Mouse (Mus musculus) urinary bladder, postnatal 36 days (tissue): ENCODE data around the gene AA467197.

Experiments used
- DNase-seq, 2 experiments: peaks; one replicate each; pipeline ENCODE4 v3.0.0; 2022; ENCODE audit warnings: low spot score in 2 of 2, mixed read lengths in 1 of 2

Gene AA467197

DNA sequence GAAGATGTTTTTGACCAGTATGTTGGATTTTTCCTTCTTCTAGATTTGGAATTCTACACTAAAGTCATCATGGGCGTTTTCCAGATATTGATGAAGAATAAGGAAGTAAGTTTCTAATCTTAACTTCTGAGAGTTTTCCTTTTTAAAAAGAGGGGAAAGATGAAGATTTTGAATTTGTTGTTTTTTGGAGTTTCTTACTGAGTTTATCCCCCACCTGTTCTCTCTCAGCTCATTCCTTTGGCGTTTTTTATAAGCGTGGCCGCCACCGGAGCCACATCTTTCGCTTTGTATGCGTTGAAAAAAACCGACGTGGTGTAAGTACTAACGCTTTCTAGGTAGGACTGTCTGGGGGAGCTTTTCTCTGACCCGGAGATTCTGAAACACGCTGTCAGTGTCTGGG lies 1.2 kb downstream of the AA467197 start:
- DNase-seq: no peak

DNA sequence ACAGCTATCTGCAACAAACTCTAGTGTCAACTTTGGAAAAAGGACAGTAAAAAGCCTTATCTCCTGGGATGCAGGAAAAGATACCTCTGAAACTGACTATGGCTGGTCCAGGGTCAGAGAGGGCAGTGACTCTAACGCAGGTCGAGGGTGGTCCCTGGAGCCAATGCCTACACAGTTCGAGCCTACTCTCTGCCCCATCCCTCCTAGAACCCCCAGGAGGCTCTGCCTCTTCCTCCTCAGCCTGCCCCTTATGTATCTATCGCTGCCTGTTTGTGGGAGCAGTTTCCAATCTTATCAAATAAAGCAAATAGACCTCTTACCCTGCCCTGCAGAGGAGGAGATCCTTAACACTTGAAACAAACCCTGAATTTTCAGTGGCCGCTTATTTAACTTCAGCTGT lies 1.9 kb downstream of the AA467197 start:
- no peak for DNase-seq

DNA sequence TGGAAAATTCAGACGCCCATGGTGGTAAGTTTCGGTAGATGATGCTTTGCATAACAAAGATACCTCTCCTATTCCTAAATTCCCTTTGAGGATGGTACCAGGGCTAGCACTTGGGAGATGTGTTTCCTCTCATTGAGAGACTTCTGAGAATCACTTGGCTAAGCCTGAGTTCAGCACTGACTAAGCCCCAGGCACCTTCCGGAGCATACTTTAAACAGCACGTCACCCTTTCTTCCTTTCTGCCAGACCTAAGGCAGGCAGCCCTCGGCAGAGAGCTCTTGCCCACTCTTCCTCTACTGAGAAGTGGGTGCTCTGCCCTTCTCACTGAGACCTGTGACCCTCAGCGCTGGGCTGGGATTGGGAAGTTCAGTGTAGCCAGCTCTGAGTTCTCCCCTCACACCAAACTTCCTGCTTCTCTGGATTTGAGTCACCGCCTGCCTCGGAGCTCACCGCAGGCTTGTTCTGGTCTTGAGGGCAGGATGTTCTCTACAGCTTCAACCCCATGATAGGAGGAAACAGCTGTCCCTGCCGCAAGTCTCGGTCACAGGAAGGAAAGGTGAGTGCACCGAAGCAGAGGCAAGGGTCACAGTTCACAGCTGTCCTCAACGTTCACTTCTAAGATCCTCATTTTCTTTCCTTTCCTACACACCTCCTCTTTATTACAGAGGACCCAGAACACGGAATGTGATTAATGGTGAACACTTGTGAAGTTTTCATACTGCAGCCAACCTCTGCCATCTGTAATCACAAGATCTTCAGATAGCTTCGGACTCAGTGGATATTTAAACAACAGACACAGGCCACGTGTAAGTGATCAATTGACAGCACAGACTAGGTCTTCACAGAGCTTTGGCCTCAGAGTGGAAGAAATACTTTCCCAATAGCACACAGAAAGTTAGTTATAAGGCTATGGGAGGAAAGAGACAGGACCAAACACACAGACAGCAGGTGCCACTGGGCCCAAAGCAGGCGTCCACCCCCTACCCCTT lies 15.6 kb downstream of the AA467197 start:
- peak in 1 of 2 experiments; percentile 9 for DNase-seq

DNA sequence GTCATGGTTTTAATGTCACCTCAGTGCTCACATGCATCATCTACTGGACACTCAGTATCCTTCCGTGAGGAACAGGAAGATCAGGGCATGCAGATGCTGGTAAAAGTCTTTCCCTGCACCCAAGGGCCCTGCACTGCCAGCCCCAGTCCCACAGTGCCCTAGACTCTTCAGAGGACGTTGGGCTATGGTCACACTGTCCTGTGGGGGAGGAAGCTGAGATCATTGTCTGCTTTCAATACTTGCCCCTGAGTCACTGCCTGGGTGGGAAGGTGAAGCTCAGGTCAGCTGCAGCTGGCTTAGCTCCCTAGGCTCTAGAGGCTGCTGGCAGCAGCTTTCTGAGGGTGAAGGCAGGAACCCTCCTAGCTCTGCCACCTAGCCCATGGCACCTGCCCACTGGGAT lies 19.3 kb downstream of the AA467197 start:
- no peak for DNase-seq

DNA sequence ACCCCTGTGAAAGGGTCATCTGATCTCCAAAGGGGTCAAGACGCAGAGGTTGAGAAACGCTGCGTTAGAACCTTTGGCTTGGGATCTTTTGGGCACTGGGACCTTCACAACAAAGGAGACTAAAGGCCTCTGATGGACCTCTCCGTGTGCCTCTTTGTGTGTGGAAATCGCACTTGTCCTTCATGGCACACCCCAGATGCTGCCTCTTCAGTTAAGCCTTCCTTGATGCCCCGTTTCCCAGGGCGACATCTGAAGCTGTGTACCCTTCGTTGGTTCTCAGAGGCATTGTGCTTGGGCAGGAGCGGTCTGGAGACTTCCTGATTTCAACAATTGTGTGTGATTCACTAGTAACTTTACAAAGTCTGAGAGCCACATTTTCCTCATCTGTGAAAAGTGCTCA lies 20.0 kb downstream of the AA467197 start:
- DNase-seq: no peak

DNA sequence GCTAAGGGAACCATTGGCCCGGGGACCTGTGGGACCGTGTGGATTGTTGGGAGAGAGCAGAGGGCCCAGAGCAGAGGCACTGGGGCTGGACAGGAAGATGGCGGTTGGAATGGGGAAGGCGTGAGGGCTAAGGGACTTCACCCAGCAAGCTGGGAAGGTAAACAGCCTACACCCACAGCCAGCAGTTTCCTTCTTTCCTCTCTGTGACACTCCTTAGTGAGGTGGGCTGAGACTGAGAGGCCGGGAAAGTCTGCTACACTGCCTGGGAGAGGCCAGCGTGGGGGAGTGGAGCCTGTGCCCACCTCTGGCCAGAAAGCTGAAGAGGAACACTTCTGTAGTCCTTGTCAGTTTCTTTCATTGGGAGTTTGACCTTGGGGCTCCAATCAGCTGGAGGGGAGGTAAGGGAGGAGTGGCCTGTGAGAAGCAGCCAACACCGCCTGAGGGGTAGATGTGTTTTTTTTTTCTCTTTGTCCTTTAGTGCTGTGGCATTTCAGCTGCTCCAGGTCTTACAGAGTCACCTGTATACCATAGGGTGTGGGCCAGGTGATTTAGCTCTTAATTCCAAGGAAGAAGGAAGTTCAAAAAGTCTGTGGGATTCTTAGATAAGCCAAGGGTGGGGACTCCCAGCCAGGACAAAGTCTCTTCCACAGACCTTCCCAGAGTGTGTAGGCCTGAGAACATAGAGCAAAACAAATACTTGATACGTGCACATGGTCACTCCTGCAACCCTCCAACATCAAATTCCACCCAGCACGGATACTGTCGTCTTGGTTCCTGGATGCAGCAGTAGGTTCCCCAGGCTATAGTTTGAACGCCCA lies 21.1 kb downstream of the AA467197 start:
- no peak for DNase-seq

DNA sequence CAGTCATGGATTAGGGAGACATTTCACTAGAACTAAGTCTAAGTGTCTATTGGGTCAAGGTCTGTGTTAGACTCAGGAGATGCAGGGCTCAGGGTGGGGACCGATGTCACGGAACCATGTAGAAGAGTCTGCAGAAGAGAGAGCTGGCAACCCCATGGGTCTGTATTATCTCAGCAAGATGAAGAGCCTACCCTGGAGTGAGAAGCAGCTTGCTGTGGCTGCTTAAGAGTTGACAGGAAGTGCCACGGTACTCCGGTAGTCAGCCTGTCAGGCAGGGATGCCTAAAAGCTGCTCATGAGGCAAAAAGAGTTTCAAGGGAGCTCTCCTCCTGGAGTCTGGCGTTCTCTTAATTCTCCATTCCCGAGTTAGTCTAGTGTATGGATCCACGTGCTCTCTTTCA lies 23.0 kb downstream of the AA467197 start:
- no peak for DNase-seq

DNA sequence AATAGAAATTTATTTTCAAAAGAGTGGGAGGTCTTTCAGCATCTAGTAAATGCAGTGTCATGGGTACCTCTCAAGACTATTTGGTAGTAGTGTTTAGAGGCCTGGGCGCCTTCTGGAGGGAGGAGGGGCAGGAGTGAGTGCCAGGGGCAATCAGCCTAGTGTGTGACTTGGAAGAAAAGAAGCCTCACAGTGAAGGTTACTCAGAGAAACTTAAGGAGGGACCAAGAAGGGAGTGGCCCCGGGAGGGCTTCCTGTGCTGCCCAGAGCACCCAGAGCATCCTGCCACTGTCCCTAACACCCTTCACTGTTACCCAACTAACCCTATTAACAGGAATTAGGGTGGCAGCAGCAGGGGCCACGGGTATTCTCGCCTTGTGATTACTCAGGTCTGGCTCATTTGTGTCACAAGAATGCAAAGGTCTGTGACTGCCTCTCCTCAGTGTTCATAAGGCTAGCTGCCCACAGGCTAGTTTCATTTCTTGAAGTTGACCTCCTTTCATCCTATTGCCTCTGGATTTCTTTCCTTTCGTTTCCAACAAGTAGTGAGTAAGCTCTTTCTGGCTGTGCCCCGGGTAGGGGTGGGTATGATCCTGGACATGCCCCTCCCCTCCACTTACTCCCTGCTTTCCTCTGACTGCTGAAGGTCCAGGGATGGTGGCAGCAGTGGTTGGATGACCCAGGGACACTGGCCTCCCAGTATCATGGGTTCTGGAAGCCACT lies 28.6 kb downstream of the AA467197 start:
- no peak for DNase-seq

DNA sequence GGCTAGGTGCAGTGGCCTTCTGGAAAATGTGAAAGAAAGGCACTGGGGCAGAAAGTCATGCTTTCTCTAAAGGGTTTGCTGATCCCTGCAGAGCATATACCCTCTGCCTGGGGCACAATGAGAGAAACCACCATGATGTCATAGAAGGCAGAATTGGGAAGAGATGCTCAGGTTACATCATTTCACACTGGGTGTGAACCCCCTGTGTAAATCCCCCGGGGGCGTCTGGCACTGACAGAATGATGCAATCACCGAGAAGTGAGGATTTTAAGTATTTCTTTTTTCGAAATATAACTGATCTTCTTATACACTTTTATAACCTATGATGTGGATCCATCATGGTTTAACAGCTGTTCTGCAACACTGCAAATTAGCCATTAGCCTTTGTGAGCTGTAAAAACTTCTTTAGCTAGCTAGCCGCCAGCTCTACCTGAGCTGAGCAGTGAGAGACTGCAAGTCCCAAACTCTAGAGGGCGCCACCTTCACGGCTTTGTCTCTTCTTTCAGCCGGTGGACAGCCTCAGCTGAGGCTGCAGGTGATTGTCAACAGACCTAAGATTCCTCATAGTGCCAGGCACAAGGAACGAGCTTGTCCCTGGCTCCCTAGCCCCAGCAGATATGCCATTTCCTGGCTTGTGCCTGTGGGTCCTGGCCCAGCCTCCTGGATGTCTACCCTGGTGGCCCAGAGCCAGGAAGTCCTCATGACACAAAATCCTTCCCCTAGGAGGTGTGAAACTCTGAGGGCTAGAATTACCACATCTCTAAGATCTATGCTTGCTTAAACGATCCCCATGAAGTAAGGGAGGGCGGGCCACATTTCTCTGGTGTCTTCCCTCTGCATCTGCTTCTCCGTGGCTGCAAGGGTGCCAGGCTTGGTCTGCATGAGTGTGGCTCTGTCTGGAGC lies 29.4 kb downstream of the AA467197 start:
- DNase-seq: peak in 1 of 2 experiments; percentile 32

DNA sequence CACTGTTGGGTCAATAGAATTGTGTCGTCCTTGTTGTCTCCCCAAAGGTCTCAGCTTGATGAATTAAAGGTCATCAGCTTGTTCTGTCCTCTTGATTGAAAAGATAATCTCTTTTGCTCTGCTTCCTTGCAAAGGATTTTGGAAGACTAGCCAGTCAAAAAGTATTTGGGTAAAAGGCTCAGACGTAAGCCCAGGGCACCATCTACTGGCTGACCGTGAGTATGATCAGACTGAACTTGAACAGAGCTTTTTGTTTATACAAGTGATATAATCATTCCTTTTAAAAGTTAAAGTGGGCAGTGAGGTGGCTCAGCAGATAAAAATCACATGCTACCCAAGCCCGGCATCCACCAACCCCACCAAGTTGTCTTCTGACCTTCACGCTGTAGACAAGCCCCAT lies 31.1 kb downstream of the AA467197 start:
- DNase-seq: peak in 1 of 2 experiments; percentile 24

DNA sequence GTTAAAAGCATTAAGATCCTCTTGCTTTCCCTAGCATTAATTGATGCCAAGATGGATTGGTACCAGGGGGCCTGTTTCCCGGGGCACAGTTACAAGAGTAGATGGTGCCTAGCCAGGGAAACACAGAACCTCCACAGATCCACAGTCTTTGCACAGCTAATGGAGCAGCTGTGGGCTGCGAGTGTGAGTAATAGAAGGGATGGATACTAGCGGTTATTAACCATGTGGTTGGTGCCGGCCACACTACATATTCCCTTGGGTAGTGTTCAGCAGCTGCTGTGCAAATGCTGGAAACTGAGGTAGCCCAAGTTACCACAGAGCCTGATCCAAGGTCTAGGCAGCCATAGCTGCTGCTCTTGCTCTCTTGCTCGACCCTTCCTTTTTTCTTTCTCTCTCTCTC lies 34.9 kb downstream of the AA467197 start:
- DNase-seq: no peak

DNA sequence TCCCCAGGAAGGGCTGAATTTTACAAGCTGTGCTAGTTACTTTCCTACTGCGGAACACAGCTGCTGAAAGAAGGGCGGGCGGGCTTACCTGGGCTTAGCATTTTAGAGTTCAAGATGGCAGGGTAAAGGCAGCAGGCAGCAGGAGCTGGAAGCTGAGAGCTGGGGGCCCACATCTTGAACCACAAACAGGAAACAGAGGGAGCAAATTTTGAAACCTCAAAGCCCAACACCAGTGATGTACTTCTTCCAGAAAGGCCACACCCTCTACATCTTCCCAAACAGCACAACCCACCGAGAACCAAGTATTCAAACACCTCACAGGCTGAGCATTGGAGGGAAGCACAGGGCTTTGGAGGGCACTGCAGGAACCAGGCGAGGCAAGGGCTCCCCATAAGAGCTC lies 36.1 kb downstream of the AA467197 start:
- no peak for DNase-seq

DNA sequence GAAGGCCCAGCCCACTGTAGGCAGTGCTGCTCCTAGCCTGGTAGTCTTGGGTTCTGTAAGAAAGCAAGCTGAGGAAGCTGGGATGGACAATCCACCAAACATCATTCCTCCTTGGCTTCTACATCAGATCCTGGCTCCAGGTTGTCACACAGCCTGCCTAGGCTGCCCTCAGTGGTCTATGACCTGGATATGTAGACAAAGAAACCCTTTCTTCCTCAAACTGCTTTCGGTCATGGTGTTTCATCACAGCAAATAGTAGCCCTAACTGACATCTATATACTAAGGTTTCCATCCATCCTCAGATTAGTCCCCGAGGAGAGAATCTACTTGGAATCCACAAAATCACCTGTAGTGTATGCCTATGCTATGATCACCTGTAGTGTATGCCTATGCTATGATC lies 38.3 kb downstream of the AA467197 start:
- no peak for DNase-seq

DNA sequence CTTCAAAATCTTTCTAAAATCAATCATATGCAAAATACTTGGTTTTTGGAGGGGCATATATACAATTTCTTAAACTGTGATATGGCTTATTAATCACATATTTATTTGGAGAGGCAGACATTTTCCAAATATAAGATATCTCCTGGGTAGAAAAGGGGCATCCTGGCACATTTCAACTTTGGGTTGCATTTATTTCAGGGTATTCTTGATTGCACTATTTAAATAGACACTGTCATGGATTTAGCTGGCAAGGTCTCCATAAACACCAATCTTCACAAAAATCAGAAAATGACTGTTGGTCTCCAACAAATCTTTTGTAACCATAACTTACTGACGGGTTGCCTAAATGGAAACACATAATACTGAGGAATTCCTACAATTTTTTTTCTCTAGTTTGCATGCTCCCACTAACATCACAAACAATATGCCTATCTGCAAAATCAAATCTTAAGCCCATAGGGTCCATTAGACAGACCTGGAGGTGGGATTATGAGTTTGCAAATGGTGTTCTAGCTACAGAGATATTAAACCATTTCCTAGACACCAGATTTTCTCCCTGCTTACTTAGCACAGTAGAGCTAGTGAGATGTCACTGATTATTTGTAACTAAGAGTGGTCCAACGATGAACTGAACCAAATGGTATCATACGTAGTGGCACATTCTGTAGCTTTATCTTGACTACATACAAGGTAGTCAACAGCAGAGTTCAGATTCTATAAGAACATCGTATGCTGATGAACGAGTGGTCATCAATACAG lies 44.8 kb downstream of the AA467197 start:
- no peak for DNase-seq

DNA sequence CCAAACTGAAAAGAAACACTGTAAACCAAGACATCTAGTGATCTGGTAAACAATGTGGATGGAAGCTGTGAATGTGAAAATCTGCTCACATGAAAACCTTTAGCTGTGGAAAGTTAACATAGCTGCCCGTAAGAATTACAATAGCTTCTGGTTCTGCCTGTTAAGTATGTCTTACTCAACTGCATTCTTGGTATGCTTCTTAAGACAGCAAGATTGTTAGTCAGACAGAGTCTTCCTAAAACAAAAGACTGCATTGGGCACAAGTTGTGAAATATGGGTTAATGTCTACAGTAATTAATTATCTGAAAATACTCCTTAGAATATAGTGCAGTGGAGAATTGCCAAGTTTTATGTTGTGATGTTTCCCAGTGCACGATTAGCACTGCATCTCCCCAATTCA lies 45.7 kb downstream of the AA467197 start:
- no peak for DNase-seq

DNA sequence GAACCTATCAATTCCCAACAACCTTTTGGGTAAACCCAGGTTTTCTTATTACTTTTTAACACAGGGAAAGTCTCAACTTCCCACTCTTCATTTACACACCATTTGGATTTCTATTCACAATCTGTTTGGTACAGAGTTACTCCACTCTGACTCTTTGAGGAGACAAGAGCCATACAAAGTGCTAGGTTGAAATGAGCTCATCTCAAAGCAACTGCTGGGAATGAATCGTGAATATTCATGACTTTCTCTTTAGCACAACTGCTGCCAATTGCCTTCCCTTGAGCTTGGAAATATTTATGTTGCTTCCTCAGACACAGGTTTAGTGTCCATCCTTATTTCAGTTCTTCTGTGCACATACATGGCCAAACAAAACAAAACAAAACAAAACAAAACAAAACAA lies 46.9 kb downstream of the AA467197 start:
- no peak for DNase-seq

DNA sequence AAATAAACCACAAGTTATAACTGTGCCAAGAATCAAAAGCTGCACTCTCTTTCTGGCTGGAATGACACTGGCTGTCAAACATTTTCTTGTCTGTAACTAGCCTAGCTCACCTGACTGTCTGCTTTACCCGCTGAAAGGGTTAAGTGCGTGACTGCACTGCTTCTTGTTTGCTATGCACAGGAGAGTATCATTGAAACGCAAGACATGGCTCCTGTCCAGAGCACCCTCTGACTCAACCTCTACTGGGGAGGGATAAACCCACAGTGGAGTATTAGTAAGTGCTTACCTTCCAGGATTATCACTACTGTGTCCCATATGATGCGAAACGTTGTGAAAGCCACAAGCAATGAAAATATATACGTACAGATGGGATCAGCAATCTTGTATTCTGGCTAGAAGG lies 49.9 kb downstream of the AA467197 start:
- DNase-seq: no peak
